Mouse (Mus musculus): ENCODE results near the gene Usp4.
"Not testable (repeated sequence)": the region's sequence is repeated elsewhere in the genome, so short reads cannot be mapped to it uniquely, and the experiment has no call there.

Gene Usp4

DNA sequence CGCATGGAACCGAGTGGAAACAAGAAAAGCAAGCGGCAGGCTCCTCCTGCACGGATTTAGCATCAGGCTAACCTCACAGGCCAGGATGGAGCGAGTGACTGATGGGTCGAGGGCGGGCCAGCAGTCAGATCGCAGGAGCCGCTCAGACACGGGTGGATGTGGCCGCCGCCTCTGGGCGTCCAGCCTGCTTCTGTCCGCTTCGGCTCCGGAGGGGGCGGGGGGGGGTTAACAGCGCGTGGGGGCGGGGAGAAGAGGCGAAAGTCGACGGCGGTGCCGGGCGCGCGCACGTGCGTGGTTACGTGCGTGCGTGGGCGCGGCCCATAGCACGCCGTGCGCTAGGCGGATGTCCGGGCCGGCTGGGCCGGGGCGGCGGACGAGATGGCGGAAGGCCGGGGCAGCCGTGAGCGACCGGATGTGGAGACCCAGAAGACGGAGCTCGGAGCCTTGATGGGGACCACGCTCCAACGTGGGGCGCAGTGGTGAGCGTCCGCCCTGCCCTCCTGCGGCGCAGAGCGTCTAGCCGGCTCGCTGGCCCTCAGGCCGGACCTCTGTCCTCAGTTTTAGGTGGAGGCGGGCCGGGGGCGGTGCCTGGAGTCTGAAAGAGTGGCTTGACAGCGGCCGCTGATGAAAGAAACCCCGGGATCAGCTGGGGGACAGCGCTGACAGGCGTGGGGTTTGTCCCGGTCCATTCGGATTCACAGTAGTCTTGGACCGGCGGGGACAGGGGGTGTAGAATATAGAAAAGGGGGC lies at the start of gene Usp4:
TSS of gene Usp4 (plus strand) at position 314 of the 750 bp plus-strand sequence.
- peak; percentile 92 to 96 for DNase-seq

GRCm38 (mm10) chr9:108301853-108302252 lies 45.8 kb upstream of the Usp4 start:
- DNase-seq = no peak

DNA sequence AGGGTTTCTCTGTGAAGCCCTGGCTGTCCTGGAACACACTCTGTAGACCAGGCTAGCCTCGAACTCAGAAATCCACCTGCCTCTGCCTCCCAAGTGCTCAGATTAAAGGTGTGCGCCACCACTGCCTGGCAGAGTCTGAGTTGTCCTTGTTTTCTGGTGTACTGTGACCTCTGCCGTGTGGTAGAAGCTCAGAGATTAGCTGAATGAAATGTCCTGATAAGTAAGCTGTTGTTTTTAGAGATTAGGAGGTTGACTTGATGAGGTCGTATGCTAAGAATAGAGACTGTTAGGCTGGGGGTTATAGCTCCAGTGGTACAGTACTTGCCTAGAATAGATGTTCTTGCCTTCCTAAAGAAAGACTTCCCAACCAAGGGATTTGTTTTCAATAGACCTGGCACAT lies 42.9 kb upstream of the Usp4 start:
- no peak for DNase-seq

- peak in 1 of 2 experiments; percentile 14 for DNase-seq
These were observed 42.5 kb upstream of the Usp4 start for GRCm38 (mm10) chr9:108305170-108305569.

DNA sequence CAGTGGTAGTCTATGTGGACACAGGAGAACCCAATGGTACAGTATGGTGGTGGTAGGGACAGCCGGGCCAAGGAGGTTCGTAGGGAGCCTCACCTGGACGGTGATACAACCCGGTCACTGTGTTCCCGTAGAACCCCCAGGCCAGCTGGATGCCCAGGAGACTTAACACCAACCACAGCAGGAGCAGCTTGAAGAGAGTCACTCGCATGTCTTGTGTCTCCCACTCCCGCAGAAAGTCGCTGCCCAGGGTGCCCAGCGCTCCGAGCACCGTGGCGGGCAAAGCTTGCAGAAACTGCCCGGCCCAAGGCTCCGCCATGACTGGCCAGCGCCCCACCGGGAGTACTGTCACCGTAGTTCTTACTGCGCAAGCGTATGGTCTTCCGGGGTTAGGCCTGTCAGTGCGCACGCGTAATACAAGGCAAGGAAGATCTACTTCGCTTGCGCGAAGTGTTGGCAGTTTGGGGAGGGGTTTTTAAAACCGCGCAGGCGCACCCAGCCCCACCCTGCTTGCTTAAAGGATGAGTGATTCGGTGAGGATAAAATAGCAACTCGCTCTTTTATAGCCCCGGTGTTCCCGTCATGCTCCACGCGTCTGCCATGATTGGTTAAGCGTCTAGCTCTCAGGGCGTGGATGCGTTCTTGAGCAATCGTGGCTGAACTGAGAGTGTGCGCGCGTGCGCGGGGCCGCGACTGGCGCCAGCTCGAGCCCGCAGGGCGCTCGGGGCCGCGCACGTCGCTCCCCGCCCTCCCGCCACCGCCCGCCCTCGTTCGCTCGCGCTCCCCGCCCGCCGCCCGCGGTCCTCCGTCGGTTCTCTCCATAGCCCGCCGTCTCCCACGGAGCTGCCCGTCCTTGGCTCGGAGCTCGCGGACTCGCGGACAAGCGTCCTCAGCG lies 41.8 kb upstream of the Usp4 start, which contains the start of the genes Rhoa and Tcta:
TSS of gene Rhoa (plus strand) at position 501 of the 892 bp plus-strand sequence.
TSS of gene Tcta (minus strand) at position 532 of the 892 bp plus-strand sequence.
- peak; percentile 96 to 99 for DNase-seq

- peak; percentile 86 to 92 for DNase-seq
These were observed 41.1 kb upstream of the Usp4 start for GRCm38 (mm10) chr9:108306571-108306980.

DNA sequence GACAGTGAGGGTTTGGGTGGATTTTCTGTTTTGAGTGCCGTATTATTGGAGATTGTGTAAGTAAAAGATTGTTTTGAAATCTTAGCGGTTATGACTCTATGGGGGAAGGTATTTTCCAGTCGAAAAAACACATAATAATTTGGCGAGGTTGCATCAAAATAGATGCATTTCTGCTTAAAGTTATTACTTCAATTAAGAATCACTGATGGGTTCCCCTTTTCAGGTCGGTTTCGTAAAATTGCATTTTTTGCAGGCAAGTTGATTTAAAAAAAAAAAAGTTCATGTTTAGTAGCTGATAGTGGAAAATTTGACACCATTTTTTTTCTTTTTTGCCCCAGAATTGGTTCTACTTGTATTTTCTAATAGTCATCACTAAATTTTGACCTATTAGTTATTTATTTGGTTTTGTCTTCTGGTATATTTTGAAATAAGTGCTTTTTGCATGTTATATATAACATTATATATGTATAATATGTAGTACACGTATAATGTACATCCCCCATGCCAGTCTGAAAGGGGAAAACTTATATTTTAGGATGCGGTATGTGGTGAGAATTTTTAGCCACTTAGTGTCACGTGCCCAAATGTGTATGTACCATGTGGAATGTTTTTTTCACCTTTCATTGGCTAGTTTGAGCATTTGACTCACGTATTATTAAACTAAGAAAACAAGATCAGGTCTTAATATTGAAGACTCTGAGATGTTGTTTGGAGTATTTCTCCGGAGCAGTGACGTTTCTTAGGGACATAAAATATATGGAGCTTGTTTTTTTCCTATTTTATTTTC lies 40.4 kb upstream of the Usp4 start:
- no peak for DNase-seq

GRCm38 (mm10) chr9:108308141-108308540 lies 39.5 kb upstream of the Usp4 start:
- no peak for DNase-seq

GRCm38 (mm10) chr9:108317572-108317971 lies 30.1 kb upstream of the Usp4 start:
- peak in 1 of 2 experiments; percentile 26 for DNase-seq

GRCm38 (mm10) chr9:108318462-108318861 lies 29.2 kb upstream of the Usp4 start:
- no peak for DNase-seq

DNA sequence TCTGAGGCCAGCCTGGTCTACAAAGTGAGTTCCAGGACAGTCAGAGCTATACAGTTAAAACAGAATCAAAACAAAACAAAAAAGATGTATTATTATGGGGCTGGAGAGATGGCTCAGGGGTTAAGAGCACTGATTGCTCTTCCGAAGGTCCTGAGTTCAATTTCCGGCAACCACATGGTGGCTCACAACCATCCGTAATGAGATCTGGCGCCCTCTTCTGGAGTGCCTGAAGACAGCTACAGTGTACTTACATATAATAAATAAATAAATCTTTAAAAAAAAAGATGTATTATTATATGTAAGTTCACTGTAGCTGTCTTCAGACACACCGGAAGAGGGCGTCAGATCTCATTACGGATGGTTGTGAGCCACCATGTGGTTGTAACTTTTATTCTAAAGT lies 25.6 kb upstream of the Usp4 start:
- DNase-seq = not testable (repeated sequence)

- no peak for DNase-seq
These were observed 22.9 kb upstream of the Usp4 start for GRCm38 (mm10) chr9:108324784-108325183.

DNA sequence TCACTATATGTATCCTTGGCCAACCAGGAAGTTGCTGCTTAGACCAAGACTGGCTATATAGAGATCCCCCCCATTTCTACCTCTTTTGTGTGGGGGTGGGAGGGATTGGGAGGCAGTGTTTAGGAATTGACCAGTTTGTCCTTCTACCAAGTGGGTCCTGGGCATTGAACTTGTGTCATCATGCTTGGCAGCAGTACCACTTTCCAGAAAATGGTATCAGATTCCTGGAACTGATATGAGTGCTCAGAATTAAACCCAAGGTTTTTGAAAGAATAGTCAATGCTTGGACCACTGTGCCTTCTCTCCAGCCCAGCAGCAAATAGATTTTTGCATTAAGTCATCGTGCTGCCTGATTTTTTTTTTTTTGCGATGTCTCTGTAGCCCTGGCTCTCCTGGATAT lies 21.8 kb upstream of the Usp4 start:
- no peak for DNase-seq

- no peak for DNase-seq
These were observed 9.7 kb upstream of the Usp4 start for GRCm38 (mm10) chr9:108337848-108338550.

DNA sequence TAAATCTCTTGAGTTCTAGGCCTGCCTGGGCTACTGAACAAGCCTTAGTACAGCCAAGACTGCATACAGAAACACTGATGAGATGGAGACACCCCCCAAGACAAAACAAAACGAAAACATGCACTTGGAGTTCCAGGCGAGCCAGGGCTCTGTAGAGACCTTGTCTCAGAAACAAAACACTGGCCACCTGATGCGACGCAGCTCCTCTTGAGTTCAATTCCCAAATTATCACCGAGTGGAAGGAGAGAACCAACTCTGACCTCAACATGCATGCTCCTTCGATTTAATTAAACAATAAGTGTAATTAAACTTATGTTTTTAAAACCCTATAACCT lies 9.1 kb upstream of the Usp4 start:
- DNase-seq = peak; percentile 23 to 34

DNA sequence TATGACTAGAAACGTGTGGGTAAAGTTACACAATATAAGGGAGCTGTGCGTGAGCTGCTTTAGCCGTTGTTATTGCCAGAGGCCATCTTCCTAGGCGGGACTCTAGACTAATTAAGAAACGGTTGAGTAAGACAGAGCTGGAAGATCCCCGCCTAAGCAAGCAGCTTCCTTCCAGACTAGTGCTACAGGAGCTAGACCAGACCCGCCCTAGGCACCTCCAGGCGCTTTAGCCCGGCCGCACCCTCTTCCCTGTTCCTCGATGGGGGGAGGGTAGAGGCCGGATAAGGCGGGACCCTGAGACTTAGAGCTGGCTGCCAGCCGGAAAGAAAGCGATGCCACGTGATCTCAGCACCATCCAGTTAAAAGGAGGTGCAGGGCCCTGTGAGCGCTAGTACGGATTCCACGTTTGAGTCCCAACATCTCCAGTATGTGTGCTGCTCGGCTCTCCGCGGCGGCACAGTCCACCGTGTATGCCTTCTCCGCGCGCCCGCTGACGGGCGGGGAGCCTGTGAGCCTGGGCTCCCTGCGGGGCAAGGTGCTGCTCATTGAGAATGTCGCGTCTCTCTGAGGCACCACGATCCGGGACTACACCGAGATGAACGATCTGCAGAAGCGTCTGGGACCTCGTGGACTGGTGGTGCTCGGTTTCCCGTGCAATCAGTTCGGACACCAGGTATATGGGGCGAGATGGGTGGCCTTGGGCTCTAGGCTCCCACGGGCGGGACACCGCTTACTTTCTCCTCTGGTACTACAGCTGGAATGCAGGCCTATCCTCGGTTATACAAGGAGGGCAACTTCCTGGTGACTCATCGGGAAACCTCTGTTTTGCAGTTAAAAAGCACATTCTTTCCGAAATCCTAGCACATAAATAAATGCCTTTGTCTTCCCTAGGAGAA lies 8.5 kb upstream of the Usp4 start, which contains the start of gene Gpx1:
TSS of gene Gpx1 (plus strand) at position 18 of the 896 bp plus-strand sequence.
- peak; percentile 92 to 95 for DNase-seq

GRCm38 (mm10) chr9:108339886-108340257 lies 7.8 kb upstream of the Usp4 start:
- DNase-seq = peak; percentile 23 to 40

GRCm38 (mm10) chr9:108340258-108341138 lies 7.2 kb upstream of the Usp4 start:
- DNase-seq = no peak

DNA sequence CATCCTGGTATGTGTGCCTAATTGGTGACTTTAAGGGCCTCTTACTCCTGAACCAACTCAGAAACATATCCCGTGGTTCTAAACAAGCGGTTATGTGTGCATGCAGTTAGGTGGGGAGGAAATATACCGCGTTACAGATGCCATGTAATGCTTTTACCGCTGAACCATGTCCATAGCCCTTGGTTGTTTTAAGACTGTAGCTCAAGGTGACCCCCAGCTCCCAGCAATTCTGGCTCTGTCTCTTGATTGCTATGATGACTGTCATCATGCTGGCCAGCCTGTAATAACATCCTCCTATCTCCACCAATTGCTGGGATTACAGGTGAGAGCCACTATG lies 6.5 kb upstream of the Usp4 start:
- no peak for DNase-seq

DNA sequence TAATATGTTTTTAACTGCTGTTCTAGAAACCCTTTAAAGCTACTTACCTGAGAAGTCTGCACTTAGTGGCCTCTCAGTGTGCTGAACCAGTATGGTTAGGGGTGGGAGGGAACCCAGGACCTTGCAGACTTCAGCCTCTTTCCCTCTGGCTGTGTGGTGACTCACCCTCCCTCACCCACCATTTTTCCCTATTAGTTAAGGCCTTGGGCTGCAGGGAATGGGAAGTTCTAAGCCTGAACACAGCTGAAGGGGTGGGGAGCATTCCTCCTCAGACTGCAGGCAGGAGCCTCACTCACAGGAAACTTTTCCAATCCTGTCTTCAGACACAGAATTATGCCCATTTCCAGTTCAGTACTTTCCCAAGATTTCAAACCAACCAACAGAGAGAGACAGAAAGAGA lies 5.9 kb upstream of the Usp4 start:
- DNase-seq = no peak

All from kidney, postnatal 4 days (tissue).